Mouse (Mus musculus) heart, postnatal 0 days (tissue): ENCODE results near the gene Cap2. TPM values are rescaled to one million over a fixed set of nuclear protein-coding genes. Genes with fewer than 3 reads are reported as not detected.

ENCODE experiments used
- ATAC-seq: fragments of 200-750 bp; cut with Nextera tagmentation; 2 replicates; pipeline ENCODE4 v1.8.0; 2017; ENCODE audit warnings: low read depth, moderate number of reproducible peaks, moderate library complexity; ENCODE audit not compliant: insufficient read depth
- DNase-seq: peaks from one replicate; pipeline ENCODE4 v3.0.0-alpha.2; 2016; ENCODE audit warnings: low spot score
- H3K27ac ChIP-seq: fragments of 300-500 bp; sonication (generic); 2 replicates; pipeline ENCODE4 v1.5.1; 2014; ENCODE audit warnings: low read depth, mild to moderate bottlenecking
- H3K27me3 ChIP-seq: fragments of 300-500 bp; sonication (generic); 2 replicates; pipeline ENCODE4 v1.6.1; 2014; ENCODE audit warnings: low read length, mixed read lengths; ENCODE audit not compliant: control insufficient read depth, insufficient read depth
- H3K36me3 ChIP-seq: fragments of 300-500 bp; sonication (generic); replicated peaks from 2 replicates; pipeline ENCODE4 v1.6.1; 2014; ENCODE audit warnings: low read length, mixed read lengths; ENCODE audit not compliant: control insufficient read depth, insufficient read depth
- H3K4me1 ChIP-seq: fragments of 300-500 bp; sonication (generic); 2 replicates; pipeline ENCODE4 v1.6.1; 2014; ENCODE audit warnings: antibody characterized with exemption; ENCODE audit not compliant: control insufficient read depth, insufficient read depth
- H3K4me2 ChIP-seq: fragments of 300-500 bp; sonication (generic); 2 replicates; pipeline ENCODE4 v1.6.1; 2014; ENCODE audit warnings: low read depth, mild to moderate bottlenecking, low read length, moderate library complexity
- H3K4me3 ChIP-seq: fragments of 300-500 bp; sonication (generic); 2 replicates; pipeline ENCODE4 v1.5.1; 2014; ENCODE audit warnings: low read depth, low read length
- H3K9ac ChIP-seq: fragments of 300-500 bp; sonication (generic); replicated peaks from 2 replicates; pipeline ENCODE4 v1.6.1; 2014; ENCODE audit warnings: low read depth, low read length, mixed read lengths
- H3K9me3 ChIP-seq: fragments of 300-500 bp; sonication (generic); replicated peaks from 2 replicates; pipeline ENCODE4 v1.6.1; 2016; ENCODE audit warnings: low read length; ENCODE audit not compliant: control insufficient read depth
- CTCF ChIP-seq: IDR thresholded peaks from 2 replicates; pipeline ENCODE4 v1.5.1; 2016; ENCODE audit warnings: antibody characterized with exemption, control low read depth, low read depth
- EP300 ChIP-seq: IDR thresholded peaks from 2 replicates; pipeline ENCODE4 v1.6.1; 2016; ENCODE audit warnings: antibody characterized with exemption, low read depth
- WGBS: fragments of 180-500 bp; shearing (Covaris S2); extraction: QIAGEN DNeasy Blood & Tissue Kit; methylation state at CpG from one replicate; pipeline ENCODE4 v1.1.7; 2014; 5-methylcytosine and 5-hydroxymethylcytosine counted together
- polyA plus RNA-seq: library from polyadenylated mRNA; unstranded; fragments of >200 nt; fragmentation: Nextera tagmentation; extraction: Ambion mirVana; gene quantifications from 2 replicates; pipeline ENCODE4 v1.2.1, GENCODE M21; 2015
- total RNA-seq: library from RNA; depleted of rRNA; stranded (reverse); fragments of >200 nt; gene quantifications from 2 replicates; pipeline ENCODE4 v1.2.3, GENCODE M21; 2014; ENCODE audit warnings: low replicate concordance

Cap2 gene
- total and polyA plus RNA-seq, 2 experiments from 2014 or later, result 144 to 257 TPM

GRCm38 (mm10) chr13:46611033-46611432 is 109.4 kb downstream of the Cap2 start:
- Histone ChIP-seq H3K4me1 (no peaks in the 10 kb centered on the region), H3K27ac (no peak overlapping the region), H3K4me2 (no peak overlapping the region), H3K9ac (no peak overlapping the region), H3K27me3 (no peaks in the 10 kb centered on the region), H3K9me3 (no peaks in the 10 kb centered on the region), H3K36me3 (peaks cover 39% of the 10 kb centered on the region), H3K4me3 (no peak overlapping the region)
- WGBS, result 45% methylated on average over 3 of the region's 3 CpGs
- TF ChIP-seq CTCF (no peak), EP300 (no peak)
- peak; percentile 7 for DNase-seq
- ATAC-seq, result no peak; the same call in 1 of the 2 replicates

GRCm38 (mm10) chr13:46613694-46614272 is 112.1 kb downstream of the Cap2 start:
- Histone ChIP-seq H3K27me3 (no peaks in the 10 kb centered on the region), H3K27ac (no peak overlapping the region), H3K4me3 (no peak overlapping the region), H3K4me2 (no peak overlapping the region), H3K9me3 (no peaks in the 10 kb centered on the region), H3K9ac (no peak overlapping the region), H3K36me3 (peaks cover 48% of the 10 kb centered on the region), H3K4me1 (no peaks in the 10 kb centered on the region)
- TF ChIP-seq EP300, result no peak
- no peak for TF ChIP-seq CTCF
- no peak for DNase-seq
- 63% methylated on average over 6 of the region's 6 CpGs for WGBS
- ATAC-seq, result no peak

DNA sequence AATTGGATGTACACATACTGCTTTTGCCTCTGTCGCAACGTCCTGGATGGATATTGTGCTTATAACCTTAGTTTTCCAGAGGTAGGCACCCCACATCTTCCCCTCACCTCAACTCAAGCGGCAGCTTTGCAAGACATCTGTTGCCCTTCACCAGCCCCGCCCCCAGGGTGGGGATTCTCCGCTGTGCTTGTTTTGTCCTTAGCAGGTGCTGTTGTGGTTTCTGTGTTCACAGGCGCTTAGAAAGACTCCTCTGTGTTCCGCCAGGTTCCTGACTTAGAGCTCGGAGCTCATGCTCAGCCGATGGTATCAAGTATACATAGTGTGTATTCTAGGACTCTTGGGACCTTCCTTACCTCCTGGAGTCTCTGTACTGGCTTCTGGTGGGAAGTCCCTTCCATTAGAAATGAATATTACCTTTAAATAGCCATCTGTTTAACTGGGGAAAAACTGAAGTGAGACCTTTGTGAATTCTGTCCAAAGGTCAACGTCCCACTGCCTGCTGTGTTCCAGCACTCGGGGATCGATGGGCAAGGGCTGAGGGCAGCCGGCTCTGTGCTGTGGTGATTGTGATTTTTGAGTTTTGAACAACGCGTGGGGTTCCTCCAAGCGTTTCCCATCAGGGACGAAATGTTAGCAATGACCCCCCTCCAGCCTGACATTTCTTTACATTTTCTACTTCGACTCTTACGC is 115.2 kb downstream of the Cap2 start:
- H3K27ac ChIP-seq, result no peak overlapping the region
- WGBS, result 91% methylated on average over 19 of the region's 19 CpGs
- no peak overlapping the region for H3K4me3 ChIP-seq
- DNase-seq (no peak), ATAC-seq (no peak)
- no peak overlapping the region for H3K4me2 ChIP-seq
- H3K9me3 ChIP-seq, result no peaks in the 10 kb centered on the region
- peaks cover 37% of the 10 kb centered on the region for H3K36me3 ChIP-seq
- no peaks in the 10 kb centered on the region for H3K27me3 ChIP-seq
- no peaks in the 10 kb centered on the region for H3K4me1 ChIP-seq
- no peak overlapping the region for H3K9ac ChIP-seq
- TF ChIP-seq EP300, result no peak
- no peak for TF ChIP-seq CTCF

DNA sequence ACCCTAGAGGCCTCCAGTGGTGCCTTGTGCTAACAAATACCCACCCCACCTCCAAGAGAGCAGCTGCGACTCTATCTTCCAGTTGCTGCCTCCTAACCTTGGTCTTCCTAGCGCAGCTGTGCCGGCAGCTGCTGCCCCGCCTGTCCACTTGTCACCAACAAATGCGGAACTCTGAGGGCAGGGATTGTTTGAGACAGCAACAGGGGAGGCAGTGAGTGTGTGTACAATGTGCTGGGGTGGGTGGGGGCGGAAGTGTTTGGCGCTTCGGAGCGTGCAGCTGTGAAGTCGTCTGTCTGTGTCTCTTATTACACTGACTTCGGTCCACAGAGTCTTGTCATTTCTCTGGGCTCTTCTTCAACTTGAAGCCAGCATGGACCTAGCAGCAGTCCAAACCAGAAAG is 118.0 kb downstream of the Cap2 start:
- H3K27me3 ChIP-seq, result no peaks in the 10 kb centered on the region
- H3K4me1 ChIP-seq, result no peaks in the 10 kb centered on the region
- no peak for TF ChIP-seq CTCF
- H3K9me3 ChIP-seq, result no peaks in the 10 kb centered on the region
- DNase-seq, result no peak
- no peak overlapping the region for H3K4me3 ChIP-seq
- H3K9ac ChIP-seq, result no peak overlapping the region
- no peak overlapping the region for H3K4me2 ChIP-seq
- H3K36me3 ChIP-seq, result peaks cover 43% of the 10 kb centered on the region
- WGBS, result 55% methylated on average over 11 of the region's 11 CpGs
- no peak for ATAC-seq
- no peak overlapping the region for H3K27ac ChIP-seq

DNA sequence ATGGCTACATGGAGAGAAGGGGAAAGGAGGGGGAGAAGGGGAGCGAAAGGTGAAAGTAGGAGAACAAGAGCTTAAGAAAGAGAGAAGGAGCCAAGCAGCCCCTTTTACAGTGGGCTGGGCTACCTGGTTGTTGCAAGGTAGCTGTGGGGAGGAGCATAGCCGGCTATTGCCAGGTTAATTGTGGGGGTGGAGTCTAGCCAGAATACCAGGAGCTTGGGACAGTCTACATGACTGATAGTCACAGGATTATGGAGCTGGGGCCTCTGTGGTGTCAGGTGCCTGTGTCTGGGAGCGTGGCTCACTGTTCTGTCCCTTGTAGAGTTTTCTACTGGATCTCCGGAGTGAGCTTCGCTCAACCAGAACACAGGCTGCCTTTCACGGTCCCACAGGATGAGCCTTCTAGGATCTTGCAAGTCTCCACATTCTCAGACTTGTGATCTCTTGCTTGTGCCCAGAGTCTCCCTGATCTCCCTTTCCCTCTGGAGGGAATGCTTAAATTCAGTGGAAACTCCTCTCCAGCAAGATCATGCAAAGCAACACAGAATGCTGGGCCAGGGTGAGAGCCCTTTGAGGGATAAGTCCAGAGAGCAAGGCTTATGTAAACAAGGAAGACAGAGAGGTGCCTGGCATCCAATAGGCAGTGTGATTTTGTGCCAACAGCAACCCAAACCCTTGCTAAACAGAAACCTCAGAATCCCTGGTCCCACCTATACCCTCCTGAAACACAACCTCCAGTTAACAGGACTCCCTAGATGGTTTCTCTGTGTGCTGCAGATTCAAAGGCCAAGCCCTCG is 119.5 kb downstream of the Cap2 start:
- Histone ChIP-seq H3K4me2 (no peak overlapping the region), H3K9me3 (no peaks in the 10 kb centered on the region), H3K36me3 (peaks cover 36% of the 10 kb centered on the region), H3K27ac (no peak overlapping the region), H3K4me3 (no peak overlapping the region), H3K4me1 (no peaks in the 10 kb centered on the region), H3K9ac (no peak overlapping the region), H3K27me3 (no peaks in the 10 kb centered on the region)
- no peak for TF ChIP-seq EP300
- no peak for TF ChIP-seq CTCF
- no peak for ATAC-seq
- 92% methylated on average over 7 of the region's 7 CpGs for WGBS
- no peak for DNase-seq
